Mouse (Mus musculus) forebrain, embryonic 13.5 days (tissue): ENCODE data around the gene Jph4. TPM values are rescaled to one million over a fixed set of nuclear protein-coding genes. Genes with fewer than 3 reads are reported as not detected.
A peak's percentile ranks its signal among the peaks of the same experiment; 100 is the strongest.

Experiments
- ATAC-seq: fragments of 200-750 bp; cut with Nextera tagmentation; 2 replicates; pipeline ENCODE4 v1.8.0; 2017
- H3K27ac ChIP-seq: fragments of 300-500 bp; sonication (generic); 2 replicates; pipeline ENCODE4 v1.5.1; 2015; ENCODE audit warnings: inconsistent platforms, mild to moderate bottlenecking, moderate library complexity
- H3K27me3 ChIP-seq: fragments of 300-500 bp; sonication (generic); 2 replicates; pipeline ENCODE4 v1.6.1; 2015; ENCODE audit warnings: mild to moderate bottlenecking, inconsistent platforms
- H3K36me3 ChIP-seq: fragments of 300-500 bp; sonication (generic); 2 replicates; pipeline ENCODE4 v1.6.1; 2015; ENCODE audit warnings: mild to moderate bottlenecking, inconsistent platforms; ENCODE audit not compliant: poor library complexity, severe bottlenecking
- H3K4me1 ChIP-seq: fragments of 300-500 bp; sonication (generic); 2 replicates; pipeline ENCODE4 v1.6.1; 2015; ENCODE audit warnings: inconsistent platforms
- H3K4me2 ChIP-seq: fragments of 300-500 bp; sonication (generic); 2 replicates; pipeline ENCODE4 v1.6.1; 2015; ENCODE audit warnings: inconsistent platforms, mild to moderate bottlenecking, moderate library complexity
- H3K4me3 ChIP-seq: fragments of 300-500 bp; sonication (generic); 2 replicates; pipeline ENCODE4 v1.5.1; 2015; ENCODE audit warnings: mild to moderate bottlenecking, inconsistent platforms
- H3K9ac ChIP-seq: fragments of 300-500 bp; sonication (generic); 2 replicates; pipeline ENCODE4 v1.6.1; 2015; ENCODE audit warnings: mild to moderate bottlenecking, inconsistent platforms
- H3K9me3 ChIP-seq: fragments of 300-500 bp; sonication (generic); replicated peaks from 2 replicates; pipeline ENCODE4 v1.6.1; 2016; ENCODE audit warnings: inconsistent platforms
- WGBS: fragments of 180-500 bp; shearing (Covaris S2); methylation state at CpG from one replicate; pipeline ENCODE4 v1.1.7; 2015; 5-methylcytosine and 5-hydroxymethylcytosine counted together
- polyA plus RNA-seq: library from polyadenylated mRNA; unstranded; fragments of >200 nt; fragmentation: Nextera tagmentation; extraction: Ambion mirVana; gene quantifications from 2 replicates; pipeline ENCODE4 v1.2.1, GENCODE M21; 2015

Jph4 gene
- polyA plus RNA-seq, 1 experiment from 2014 or later, result 17.7 TPM

DNA sequence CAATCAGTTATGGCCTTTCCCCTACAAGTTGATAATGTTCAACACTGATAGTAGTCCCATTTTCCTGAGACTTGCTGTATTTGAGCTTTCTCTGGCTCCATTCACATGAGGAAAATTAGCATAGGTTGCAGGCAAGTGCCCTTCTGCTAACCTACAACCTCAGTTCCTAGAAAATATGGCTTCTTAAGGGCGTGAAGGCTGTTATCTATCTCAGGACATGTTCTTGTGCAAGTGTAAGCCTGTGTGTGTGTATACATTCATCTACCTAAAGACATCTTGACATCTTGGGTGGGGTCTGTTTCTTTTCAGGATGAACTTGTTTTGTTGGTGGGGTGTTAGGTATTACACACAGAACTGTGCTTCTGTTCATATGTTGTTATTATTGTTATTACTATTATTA is 57.7 kb downstream of the Jph4 start:
- no peak for ATAC-seq
- 95% methylated on average over 1 of the region's 1 CpGs for WGBS
- no peak overlapping the region for H3K9ac ChIP-seq

More for the DNA sequence above, 57.7 kb downstream of the Jph4 start:
- H3K4me3 ChIP-seq, result peak overlapping the region; percentile 35
- H3K4me1 ChIP-seq, result peaks cover 95% of the 10 kb centered on the region
- no peaks in the 10 kb centered on the region for H3K9me3 ChIP-seq
- no peaks in the 10 kb centered on the region for H3K27me3 ChIP-seq
- peaks cover 49% of the 10 kb centered on the region for H3K36me3 ChIP-seq
- H3K4me2 ChIP-seq, result peak overlapping the region; percentile 61
- H3K27ac ChIP-seq, result no peak overlapping the region

Other genes starting within 250 kb of the Jph4 start
- 11.9 and 12.8 TPM in 2 replicates for gene Homez, start 246.0 kb downstream of the Jph4 start, polyA plus RNA-seq
- gene Ppp1r3e, start 239.4 kb downstream of the Jph4 start, polyA plus RNA-seq, result 1.4 and 2.0 TPM in 2 replicates
- gene Bcl2l2, start 233.6 kb downstream of the Jph4 start, polyA plus RNA-seq, result 3.4 and 4.1 TPM in 2 replicates
- 0.30 TPM in 1 of 2 replicates, not detected in the other for gene Gm20521, start 233.5 kb downstream of the Jph4 start, polyA plus RNA-seq
- 167 and 171 TPM in 2 replicates for gene Pabpn1, start 224.4 kb downstream of the Jph4 start, polyA plus RNA-seq
- 90.8 and 102 TPM in 2 replicates for gene Slc22a17, start 203.8 kb downstream of the Jph4 start, polyA plus RNA-seq
- 28.2 and 30.5 TPM in 2 replicates for gene Efs, start 190.8 kb downstream of the Jph4 start, polyA plus RNA-seq
- 0.23 and 0.52 TPM in 2 replicates for gene Il25, start 184.2 kb downstream of the Jph4 start, polyA plus RNA-seq
- 0.69 and 0.85 TPM in 2 replicates for gene Cmtm5, start 180.7 kb downstream of the Jph4 start, polyA plus RNA-seq
- gene Myh6, start 150.0 kb downstream of the Jph4 start, polyA plus RNA-seq, result 0.32 and 0.91 TPM in 2 replicates
- gene Gm17428, start 140.0 kb downstream of the Jph4 start, polyA plus RNA-seq, result not detected in 2 replicates
- 2.5 and 7.0 TPM in 2 replicates for gene Myh7, start 122.3 kb downstream of the Jph4 start, polyA plus RNA-seq
- 81.2 and 86.4 TPM in 2 replicates for gene Ngdn, start 101.5 kb downstream of the Jph4 start, polyA plus RNA-seq
- 26.7 and 28.0 TPM in 2 replicates for gene Zfhx2, start 24.6 kb downstream of the Jph4 start, polyA plus RNA-seq
- gene Thtpa, start 22.2 kb downstream of the Jph4 start, polyA plus RNA-seq, result 39.0 and 42.0 TPM in 2 replicates
- 9.7 and 9.8 TPM in 2 replicates for gene Ap1g2, start 10.3 kb downstream of the Jph4 start, polyA plus RNA-seq
- gene Dhrs2, start 105.1 kb upstream of the Jph4 start, polyA plus RNA-seq, result not detected in 2 replicates